Mouse (Mus musculus) heart, adult 2 months (tissue): ENCODE results near the gene Fam129c. TPM values are rescaled to one million over a fixed set of nuclear protein-coding genes. Genes with fewer than 3 reads are reported as not detected.

ENCODE experiments used
- DNase-seq, 2 experiments: peaks; one replicate each; pipeline ENCODE4 v3.0.0; 2021
- H3K27ac ChIP-seq: fragments of 200-600 bp; 2 replicates; pipeline ENCODE4 v1.8.1; 2022
- H3K27me3 ChIP-seq: fragments of 200-500 bp; 2 replicates; pipeline ENCODE4 v1.6.1; 2012; ENCODE audit warnings: mild to moderate bottlenecking, low read length, inconsistent platforms, mixed read lengths; ENCODE audit not compliant: control insufficient read depth, insufficient read depth
- H3K36me3 ChIP-seq: fragments of 200-500 bp; 2 replicates; pipeline ENCODE4 v1.6.1; 2012; ENCODE audit warnings: low read length, inconsistent platforms; ENCODE audit not compliant: control insufficient read depth, insufficient read depth
- H3K4me1 ChIP-seq: fragments of 200-500 bp; 2 replicates; pipeline ENCODE4 v1.6.1; 2011; ENCODE audit warnings: low read length; ENCODE audit not compliant: control insufficient read depth, insufficient read depth
- H3K4me3 ChIP-seq: fragments of 200-600 bp; 2 replicates; pipeline ENCODE4 v1.8.1; 2022
- H3K79me2 ChIP-seq: fragments of 200-500 bp; replicated peaks from 2 replicates; pipeline ENCODE4 v1.6.1; 2012; ENCODE audit warnings: mild to moderate bottlenecking, inconsistent platforms, low read length, moderate library complexity, mixed read lengths; ENCODE audit not compliant: control insufficient read depth, insufficient read depth
- H3K9ac ChIP-seq: fragments of 200-500 bp; 2 replicates; pipeline ENCODE4 v1.6.1; 2012; ENCODE audit warnings: low read depth, mild to moderate bottlenecking, control low read depth, inconsistent platforms, low read length, mixed read lengths
- CTCF ChIP-seq: fragments of 200-600 bp; IDR thresholded peaks from 2 replicates; pipeline ENCODE4 v1.8.1; 2022; ENCODE audit warnings: antibody characterized with exemption, mild to moderate bottlenecking, moderate library complexity
- EP300 ChIP-seq: fragments of 200-500 bp; IDR thresholded peaks from 2 replicates; pipeline ENCODE4 v1.6.1; 2011; ENCODE audit warnings: low read depth, low read length, control low read depth; ENCODE audit not compliant: insufficient read depth
- POLR2A ChIP-seq: fragments of 200-500 bp; IDR thresholded peaks from 2 replicates; pipeline ENCODE4 v1.6.1; 2011; ENCODE audit warnings: mild to moderate bottlenecking, low read depth, low read length, control low read depth; ENCODE audit not compliant: insufficient read depth
- WGBS: fragments of 180-500 bp; shearing (Covaris S2); methylation state at CpG from one replicate; pipeline ENCODE4 v1.1.7; 2018; 5-methylcytosine and 5-hydroxymethylcytosine counted together
- intact Hi-C: fragments of 180-260 bp; cut with DNase I; formaldehyde crosslinking; loops from one replicate; pipeline ENCODE4 v1.15.1; 2025
- polyA plus RNA-seq: library from polyadenylated mRNA; depleted of rRNA; stranded (reverse); fragments of >200 nt; gene quantifications from 2 replicates; pipeline ENCODE4 v1.2.3, GENCODE M21; 2012
- total RNA-seq, 2 experiments: library from RNA; stranded (reverse); gene quantifications; 2 replicates each; pipeline ENCODE4 v1.2.3; 2021

Fam129c gene
- total and polyA plus RNA-seq, 3 experiments = 0.78 to 1.7 (median 0.82) TPM

DNA sequence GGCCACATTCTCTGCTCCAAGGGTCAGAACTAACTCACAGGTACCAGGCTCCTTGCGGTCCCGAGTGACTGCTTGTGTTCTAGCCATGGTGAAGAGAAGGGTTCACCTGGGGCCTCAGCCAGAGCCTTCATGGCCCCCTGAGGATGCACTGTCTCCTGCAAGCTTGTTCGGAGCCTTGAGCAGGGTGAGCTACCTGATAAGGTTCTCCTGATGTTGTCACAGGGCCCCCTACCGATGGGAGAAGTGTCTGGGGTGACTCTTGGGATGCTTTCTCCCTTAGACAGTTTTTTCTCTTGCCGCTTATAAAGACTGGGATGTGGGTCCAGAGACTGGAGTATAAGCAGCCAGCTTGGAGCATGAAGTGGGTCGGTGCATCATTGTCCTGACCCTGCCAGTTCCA is 1.1 kb upstream of the Fam129c start:
- WGBS = 56% methylated on average over 6 of the region's 6 CpGs
- Histone ChIP-seq H3K27me3 (no peaks in the 10 kb centered on the region), H3K9ac (no peak overlapping the region), H3K4me1 (peaks cover 10% of the 10 kb centered on the region), H3K27ac (no peak overlapping the region), H3K36me3 (no peaks in the 10 kb centered on the region), H3K4me3 (no peak overlapping the region), H3K79me2 (no peaks in the 10 kb centered on the region)
- intact Hi-C loops = loop anchor here (1.0 kb wide), 2 partner anchors 35 to 64 kb away; no protein-coding TSS in a partner anchor
- TF ChIP-seq POLR2A (no peak), EP300 (no peak), CTCF (no peak)
- no peak for DNase-seq

DNA sequence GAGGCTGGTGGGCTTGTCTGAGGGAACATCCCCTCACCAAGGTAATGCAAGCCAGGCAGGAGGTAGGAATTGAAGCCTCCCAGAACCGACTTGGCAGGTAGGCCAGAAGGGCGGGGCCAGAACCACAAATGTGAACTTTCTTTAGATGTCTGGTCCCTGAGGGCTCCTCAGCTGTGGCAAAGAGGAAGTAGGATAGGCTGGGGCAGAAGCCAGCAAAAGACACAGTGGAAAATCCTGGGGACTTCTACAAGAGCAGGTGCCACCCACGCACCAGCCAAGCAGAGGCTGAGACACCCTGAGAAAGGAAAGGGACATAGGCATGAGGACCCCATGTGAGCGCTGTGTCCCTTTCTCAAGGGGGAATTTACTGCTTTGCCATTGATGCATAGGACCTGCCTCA is 650 bp upstream of the Fam129c start:
- 72% methylated on average over 4 of the region's 4 CpGs for WGBS
- Histone ChIP-seq H3K79me2 (no peaks in the 10 kb centered on the region), H3K36me3 (no peaks in the 10 kb centered on the region), H3K4me3 (no peak overlapping the region), H3K27me3 (no peaks in the 10 kb centered on the region), H3K4me1 (peaks cover 10% of the 10 kb centered on the region), H3K27ac (no peak overlapping the region), H3K9ac (no peak overlapping the region)
- TF ChIP-seq EP300 = no peak
- intact Hi-C loops = loop anchor here (1.0 kb wide), 2 partner anchors 35 to 64 kb away; no protein-coding TSS in a partner anchor
- DNase-seq = peak in 1 of 2 experiments; percentile 41

DNA sequence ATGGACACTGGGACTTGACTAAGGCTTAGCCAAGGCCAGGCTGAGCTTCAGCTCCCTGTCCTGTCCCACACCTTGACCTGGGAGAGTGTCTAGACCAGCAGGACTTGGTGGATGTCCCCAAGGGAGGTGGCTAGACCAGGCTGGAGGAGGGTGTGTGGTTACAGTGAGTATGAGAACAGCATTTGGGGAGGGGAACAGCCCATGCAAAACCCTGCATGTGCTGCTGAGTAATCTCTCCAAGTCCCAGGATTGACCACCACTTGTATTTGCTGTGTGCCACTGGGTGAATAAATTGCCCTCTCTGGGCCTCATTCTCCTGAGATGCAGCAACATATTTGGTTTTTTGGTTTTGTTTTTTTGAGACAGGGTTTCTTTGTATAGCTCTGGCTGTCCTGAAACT is 927 bp downstream of the Fam129c start:
- TF ChIP-seq POLR2A = no peak
- TF ChIP-seq CTCF = no peak
- TF ChIP-seq EP300 = no peak
- intact Hi-C loops = no loop called here
- no peak for DNase-seq
- Histone ChIP-seq H3K36me3 (no peaks in the 10 kb centered on the region), H3K9ac (no peak overlapping the region), H3K27ac (no peak overlapping the region), H3K79me2 (no peaks in the 10 kb centered on the region), H3K27me3 (no peaks in the 10 kb centered on the region), H3K4me3 (no peak overlapping the region), H3K4me1 (peaks cover 5% of the 10 kb centered on the region; the same call in 1 of the 2 replicates)

DNA sequence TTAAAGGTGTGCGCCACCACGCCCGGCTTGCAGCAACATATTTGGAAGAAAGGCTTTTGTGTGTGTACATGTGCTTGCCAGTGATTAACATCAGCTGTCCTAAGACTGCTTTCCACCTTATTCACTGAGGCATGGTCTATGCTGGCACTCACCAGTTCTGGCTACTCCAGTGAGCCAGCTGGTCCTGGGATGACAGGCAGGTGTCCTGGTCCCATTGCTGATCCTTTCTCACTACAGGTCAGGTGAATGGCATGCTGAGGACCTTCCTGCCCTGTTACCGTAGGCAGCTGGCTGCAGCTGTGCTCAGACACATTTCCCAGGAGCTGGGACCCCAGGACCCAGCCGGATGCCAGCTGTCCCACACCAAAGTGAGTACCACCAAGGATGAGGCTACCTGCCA is 1.4 kb downstream of the Fam129c start:
- Histone ChIP-seq H3K27ac (no peak overlapping the region), H3K27me3 (no peaks in the 10 kb centered on the region), H3K4me1 (peaks cover 6% of the 10 kb centered on the region), H3K79me2 (no peaks in the 10 kb centered on the region), H3K36me3 (no peaks in the 10 kb centered on the region), H3K9ac (no peak overlapping the region), H3K4me3 (no peak overlapping the region)
- no peak for DNase-seq
- TF ChIP-seq CTCF (no peak), EP300 (no peak), POLR2A (no peak)
- WGBS = 95% methylated on average over 5 of the region's 5 CpGs
- intact Hi-C loops = no loop called here

DNA sequence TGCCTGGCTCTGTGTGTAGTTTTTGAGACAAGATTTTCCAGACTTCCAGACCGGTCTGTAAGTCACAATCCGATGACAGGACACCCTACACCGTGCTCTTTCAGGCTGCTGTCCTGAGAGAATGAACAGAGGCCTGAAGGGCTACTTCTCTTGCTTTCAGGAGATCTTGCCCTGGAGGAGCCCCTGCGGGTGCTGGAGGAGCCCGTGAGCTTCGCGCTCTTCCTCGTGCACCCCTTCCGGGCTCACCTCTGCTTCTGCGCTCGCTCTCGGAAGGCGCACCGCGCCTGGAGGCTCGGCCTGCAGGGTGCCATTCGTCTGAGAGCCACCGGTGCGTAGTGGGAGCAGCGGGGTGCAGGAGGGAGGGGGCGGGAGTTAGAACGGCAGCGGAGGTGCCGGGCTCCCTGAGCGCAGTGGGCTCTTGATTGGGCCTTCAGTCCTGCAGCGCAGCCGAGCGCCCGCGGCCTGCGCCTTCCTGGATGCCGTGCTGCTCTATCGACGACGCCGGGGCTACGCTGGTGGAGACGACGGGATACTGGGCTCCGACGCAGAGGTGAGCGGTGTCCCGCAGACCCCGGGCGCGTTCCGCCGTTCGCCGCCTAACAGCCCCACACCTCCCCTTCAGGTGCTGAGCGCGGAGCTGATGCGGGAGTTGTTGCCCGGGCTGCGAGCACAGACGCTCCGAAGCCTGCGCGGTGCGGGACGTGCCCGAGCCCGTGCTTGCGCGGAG is 4.7 kb downstream of the Fam129c start:
- H3K36me3 ChIP-seq = no peaks in the 10 kb centered on the region
- H3K27me3 ChIP-seq = no peaks in the 10 kb centered on the region
- intact Hi-C loops = no loop called here
- no peaks in the 10 kb centered on the region for H3K79me2 ChIP-seq
- no peak for TF ChIP-seq POLR2A
- peak overlapping the region; percentile 36 for H3K4me3 ChIP-seq
- WGBS = 10% methylated on average over 65 of the region's 65 CpGs
- H3K27ac ChIP-seq = no peak overlapping the region
- DNase-seq = no peak
- H3K9ac ChIP-seq = peak overlapping the region; percentile 40
- peaks cover 3% of the 10 kb centered on the region for H3K4me1 ChIP-seq

DNA sequence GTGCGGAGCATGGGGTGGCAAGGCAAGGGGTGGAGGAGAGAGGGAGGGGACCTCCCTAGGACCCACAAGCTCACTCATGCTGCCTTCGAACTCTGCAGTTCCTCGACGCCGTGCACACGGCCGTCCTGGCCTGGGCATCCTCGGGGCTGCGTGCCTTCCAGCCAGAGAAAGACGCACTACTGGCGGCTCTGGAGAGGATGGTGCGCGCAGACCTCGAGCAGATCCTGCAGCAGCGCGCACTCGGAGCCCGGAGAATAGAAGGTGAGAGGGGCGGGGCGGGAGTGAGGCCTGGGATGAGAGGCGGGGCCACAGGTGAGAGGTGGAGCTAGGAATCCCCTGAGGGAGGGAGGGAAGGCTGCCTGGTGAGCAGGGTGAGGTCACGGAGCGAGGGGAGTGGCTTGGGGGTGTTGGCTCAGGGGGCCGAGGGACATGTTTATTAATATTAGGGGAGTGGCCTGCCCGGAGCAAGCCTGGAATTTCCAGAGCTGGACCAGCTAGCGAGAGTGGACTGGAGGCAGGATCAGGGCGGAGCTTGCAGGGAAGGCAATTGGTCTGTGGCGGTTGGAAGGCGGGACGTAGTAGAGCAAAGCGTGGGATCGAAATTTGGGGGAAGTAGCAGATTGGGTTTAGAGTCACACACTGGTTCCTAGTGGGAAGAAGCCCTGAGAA is 5.4 kb downstream of the Fam129c start:
- no peak overlapping the region for H3K27ac ChIP-seq
- intact Hi-C loops = no loop called here
- peak overlapping the region; percentile 40 for H3K9ac ChIP-seq

More for the DNA sequence above, 5.4 kb downstream of the Fam129c start:
- Histone ChIP-seq H3K4me3 (peak overlapping the region; percentile 36), H3K4me1 (peaks cover 3% of the 10 kb centered on the region), H3K36me3 (no peaks in the 10 kb centered on the region), H3K79me2 (no peaks in the 10 kb centered on the region), H3K27me3 (no peaks in the 10 kb centered on the region)
- peak; percentile 76 for DNase-seq
- TF ChIP-seq EP300 = no peak
- TF ChIP-seq CTCF = no peak
- no peak for TF ChIP-seq POLR2A
- WGBS = 8% methylated on average over 32 of the region's 32 CpGs
